In genomic region chr17:14846880-14847279, GRCm38 (mm10) we compare ENCODE assay signal across 14 mouse cellular contexts.
DNase-seq lines count a peak whose midpoint lies in the region; ATAC-seq and TF ChIP-seq lines count a peak whose summit lies in the region.
"Had no signal": no experiment of that assay in that cellular context is flagged by ENCODE, and none has a peak within 500 bp of the region (broad histone marks: within the 10 kb centered on the region; RNA-seq: fewer than 3 reads in every experiment).

No protein-coding gene starts in this region.

- TF ChIP-seq EP300 in lung, postnatal 0 days (IDR thresholded peaks at IDR 0.05), result no peak
- no peak for TF ChIP-seq EP300 in stomach, postnatal 0 days (optimal IDR thresholded peaks at IDR 0.05)

- no peak for TF ChIP-seq CTCF in lung, postnatal 0 days (IDR thresholded peaks at IDR 0.05)
- TF ChIP-seq CTCF in stomach, postnatal 0 days (IDR thresholded peaks at IDR 0.05; ENCODE audit: low read depth), result no peak

- no peak overlapping the region for H3K4me2 ChIP-seq in lung, postnatal 0 days (replicated peaks; ENCODE audit: low read depth, low read length)
- no peak overlapping the region for H3K4me2 ChIP-seq in stomach, postnatal 0 days (replicated peaks; ENCODE audit: low read depth)
- H3K4me2 ChIP-seq: limb, embryonic 15.5 days; neural tube, embryonic 15.5 days had no signal

- H3K36me3 ChIP-seq in lung, postnatal 0 days (ENCODE audit: insufficient read depth, low read length), result no peaks in the 10 kb centered on the region
- H3K36me3 ChIP-seq in stomach, postnatal 0 days (ENCODE audit: control insufficient read depth, insufficient read depth, low read length), result no peaks in the 10 kb centered on the region
- H3K36me3 ChIP-seq: G1E; limb, embryonic 15.5 days; neural tube, embryonic 15.5 days had no signal

- ATAC-seq in lung, postnatal 0 days, result peak; percentile 32; the same call in 1 of the 2 replicates
- ATAC-seq in stomach, postnatal 0 days (ENCODE audit: low FRiP score, low TSS enrichment), result no peak

- no peak overlapping the region for H3K4me3 ChIP-seq in lung, postnatal 0 days (ENCODE audit: low read depth, low read length)
- H3K4me3 ChIP-seq in stomach, postnatal 0 days (ENCODE audit: low read depth, low read length), result no peak overlapping the region
- H3K4me3 ChIP-seq: left cerebral cortex, adult 2 months; limb, embryonic 15.5 days; neural tube, embryonic 15.5 days had no signal

- H3K4me1 ChIP-seq in lung, postnatal 0 days (ENCODE audit: insufficient read depth, low read depth, low read length), result no peaks in the 10 kb centered on the region
- no peaks in the 10 kb centered on the region for H3K4me1 ChIP-seq in stomach, postnatal 0 days (replicated peaks; ENCODE audit: control insufficient read depth, insufficient read depth)
- H3K4me1 ChIP-seq: limb, embryonic 15.5 days; neural tube, embryonic 15.5 days had no signal

- 39% methylated on average over 5 of the region's 5 CpGs for WGBS in lung, postnatal 0 days
- WGBS in stomach, postnatal 0 days, result 40% methylated on average over 5 of the region's 5 CpGs

- DNase-seq in adrenal gland, adult 2 months, result peak; percentile 52
- no peak for DNase-seq in adrenal gland, adult 18-20 months (ENCODE audit: low spot score in 2 of 2)
- DNase-seq in kidney, postnatal 14 days, result peak; percentile 9
- DNase-seq in kidney, adult 18-20 months, result no peak
- peak; percentile 48 to 51 for DNase-seq in adrenal gland, postnatal 36 days
- DNase-seq in lung, postnatal 0 days (ENCODE audit: low spot score), result peak; percentile 6
- no peak for DNase-seq in stomach, postnatal 0 days (ENCODE audit: low spot score)
- DNase-seq in spleen, postnatal 14 days (ENCODE audit: low spot score in 2 of 2), result no peak
- DNase-seq: kidney, adult 9 months; right cerebral cortex, postnatal 4 days had no signal

- H3K9ac ChIP-seq in lung, postnatal 0 days (replicated peaks; ENCODE audit: low read depth), result no peak overlapping the region
- no peak overlapping the region for H3K9ac ChIP-seq in stomach, postnatal 0 days (ENCODE audit: low read length)
- H3K9ac ChIP-seq: limb, embryonic 15.5 days; neural tube, embryonic 15.5 days had no signal

- no peak overlapping the region for H3K27ac ChIP-seq in lung, postnatal 0 days (ENCODE audit: low read length)
- no peak overlapping the region for H3K27ac ChIP-seq in stomach, postnatal 0 days (replicated peaks)
- H3K27ac ChIP-seq: left cerebral cortex, adult 2 months; limb, embryonic 15.5 days; neural tube, embryonic 15.5 days had no signal

- H3K27me3 ChIP-seq in lung, postnatal 0 days (replicated peaks; ENCODE audit: insufficient read depth, low read length), result no peaks in the 10 kb centered on the region
- H3K27me3 ChIP-seq in stomach, postnatal 0 days (ENCODE audit: control insufficient read depth, insufficient read depth, low read length), result no peaks in the 10 kb centered on the region
- H3K27me3 ChIP-seq: limb, embryonic 15.5 days; neural tube, embryonic 15.5 days had no signal

- no peaks in the 10 kb centered on the region for H3K9me3 ChIP-seq in lung, postnatal 0 days (ENCODE audit: low read length)
- H3K9me3 ChIP-seq in stomach, postnatal 0 days (ENCODE audit: control insufficient read depth, low read length), result no peaks in the 10 kb centered on the region
- H3K9me3 ChIP-seq: G1E; limb, embryonic 15.5 days; neural tube, embryonic 15.5 days had no signal

Comparison
In these comparisons a context has a peak if more than half of its experiments do, and no peak if none do; other contexts are left out.
1. DNase-seq: peak in adrenal gland, adult 2 months (single experiment), kidney, postnatal 14 days (single experiment), adrenal gland, postnatal 36 days (2 of 2) and lung, postnatal 0 days (single experiment); none in adrenal gland, adult 18-20 months (0 of 2), kidney, adult 18-20 months (single experiment), stomach, postnatal 0 days (single experiment) and spleen, postnatal 14 days (0 of 2).